Mouse (Mus musculus) kidney, postnatal 36 days (tissue): ENCODE data around the gene AI467606.
"Not testable (repeated sequence)": the region's sequence is repeated elsewhere in the genome, so short reads cannot be mapped to it uniquely, and the experiment has no call there.

ENCODE experiments used
- DNase-seq, 2 experiments: peaks; one replicate each; pipeline ENCODE4 v3.0.0; 2021 to 2022; ENCODE audit warnings: mixed read lengths in 2 of 2

AI467606 gene

DNA sequence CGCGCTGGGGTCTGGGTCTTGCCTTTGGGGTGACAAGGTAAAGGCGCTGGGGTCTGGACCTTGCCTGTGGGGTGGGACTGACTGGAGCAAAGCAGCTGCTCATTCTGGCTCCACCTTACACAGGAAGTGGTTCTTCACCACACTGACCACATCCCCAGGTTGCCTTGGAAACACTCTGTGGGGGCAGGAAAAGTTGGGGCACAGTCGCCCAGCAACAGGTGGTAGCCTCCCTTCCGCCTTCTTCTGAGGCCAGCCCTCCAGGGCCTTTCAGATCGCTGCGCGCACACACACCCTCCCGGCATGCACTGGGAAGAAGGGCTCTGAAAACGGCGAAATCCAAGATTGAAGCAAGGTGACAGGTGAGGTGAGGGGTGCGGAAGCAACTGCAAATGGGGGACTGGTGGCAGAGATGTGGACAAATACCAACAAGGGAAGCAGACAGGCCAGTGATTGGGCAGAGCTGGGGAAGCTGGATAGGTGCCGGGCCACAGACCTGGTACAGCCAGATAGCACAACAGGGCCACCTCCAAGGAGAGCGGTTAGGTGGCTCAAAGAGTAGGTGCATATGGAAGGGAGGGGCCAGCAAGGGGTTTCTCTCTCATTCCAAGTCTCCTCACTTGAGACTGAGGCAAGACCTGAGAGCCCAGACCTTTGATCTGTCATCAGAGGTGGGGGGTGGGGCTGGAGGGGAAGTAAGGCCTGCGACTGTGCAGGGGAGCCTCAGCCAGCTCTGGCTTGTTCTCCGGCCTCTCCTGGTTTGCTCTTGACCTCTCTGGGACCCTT, at the start of gene AI467606:
Gene AI467606, plus strand, starts transcription at position 246 of the 783 bp plus-strand sequence.
- DNase-seq: peak; percentile 39 to 48

DNA sequence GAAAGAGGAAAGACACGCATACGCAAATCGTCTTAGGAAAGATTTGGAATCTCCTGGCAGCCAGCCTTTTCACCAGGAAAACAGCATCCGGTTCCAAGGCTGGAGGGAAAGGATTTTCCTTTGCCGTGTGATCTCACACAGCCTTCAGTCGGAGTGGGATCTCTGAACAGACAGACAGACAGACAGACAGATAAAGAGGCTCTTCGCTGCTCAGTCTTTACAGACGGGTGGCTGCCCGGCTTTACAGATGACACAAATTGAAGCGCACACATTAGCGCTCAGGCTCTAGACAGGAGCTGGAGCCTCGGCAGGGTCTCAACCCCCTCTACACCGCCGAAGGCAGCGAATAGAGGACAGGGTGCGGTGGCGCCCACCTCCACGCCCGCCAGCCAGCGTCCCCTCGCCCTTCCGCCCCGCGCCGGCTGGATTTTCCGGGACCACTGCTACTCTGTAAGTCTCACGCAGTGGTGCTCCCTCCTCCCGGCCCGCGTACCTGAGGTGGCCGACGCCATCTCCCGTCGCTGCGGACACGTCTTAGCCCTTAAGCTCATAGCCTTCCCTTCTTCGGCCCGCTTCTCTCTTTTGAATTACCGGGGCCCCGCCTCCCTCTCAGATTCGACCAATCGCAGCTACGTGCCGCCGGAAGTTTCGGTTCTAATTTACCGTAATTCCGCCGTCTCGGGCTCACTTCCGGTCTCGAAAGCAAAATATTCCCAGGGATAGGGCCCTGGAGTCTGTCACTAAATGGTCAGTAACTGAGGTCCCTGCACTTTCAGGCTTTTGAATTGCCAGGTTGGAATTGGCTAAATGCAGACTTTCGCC, 49.1 kb upstream of the AI467606 start, which contains the start of gene Kif22:
Gene Kif22, minus strand, starts transcription at position 621 of the 822 bp plus-strand sequence.
- DNase-seq: peak; percentile 93

DNA sequence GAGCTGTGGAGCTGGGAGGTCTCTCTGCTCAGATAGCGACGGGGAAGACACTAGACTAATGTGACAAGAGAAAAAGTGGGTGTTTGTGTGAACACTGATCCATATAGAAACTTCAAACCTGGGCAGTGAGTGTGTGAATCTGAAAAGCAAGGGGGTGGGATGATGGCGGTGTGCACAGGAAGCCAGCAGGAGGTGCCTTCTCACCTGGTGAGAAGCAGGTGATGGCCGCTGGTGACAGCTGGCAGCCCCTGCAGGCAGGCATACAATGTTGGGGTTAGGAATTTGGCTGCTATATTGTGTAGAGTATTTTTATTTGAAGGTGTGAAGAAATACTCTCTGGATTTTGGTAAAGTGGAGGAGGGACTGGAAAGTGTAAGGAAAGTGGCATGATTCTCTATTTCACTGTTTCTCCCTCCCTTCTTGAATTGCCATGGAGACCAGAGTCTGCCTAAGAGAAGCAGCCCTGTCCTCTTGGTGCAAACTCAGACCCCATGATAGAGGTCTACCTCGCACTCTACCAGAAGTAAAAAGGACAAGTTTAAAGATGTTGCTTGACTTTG, 36.1 kb upstream of the AI467606 start:
- DNase-seq: no peak

DNA sequence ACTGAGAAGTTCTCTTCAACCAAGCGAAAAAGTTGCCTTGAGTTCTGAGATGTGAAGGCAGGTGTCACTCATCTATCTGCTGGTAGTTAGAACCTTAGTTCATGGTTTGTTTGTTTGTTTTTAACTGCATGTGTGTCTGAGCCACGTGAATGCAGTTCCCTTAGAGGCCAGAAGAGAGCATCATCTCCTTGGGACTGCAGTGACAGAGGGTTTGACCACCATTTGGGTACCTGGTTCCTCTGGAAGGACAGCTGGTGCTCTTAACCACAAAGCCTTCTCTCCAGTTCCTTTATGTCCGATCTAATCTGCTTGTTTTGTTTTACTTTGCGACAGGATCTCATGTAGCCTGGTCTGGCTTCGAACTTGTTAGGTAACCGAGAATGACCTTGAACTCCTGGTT, 25.6 kb upstream of the AI467606 start:
- DNase-seq: no peak

DNA sequence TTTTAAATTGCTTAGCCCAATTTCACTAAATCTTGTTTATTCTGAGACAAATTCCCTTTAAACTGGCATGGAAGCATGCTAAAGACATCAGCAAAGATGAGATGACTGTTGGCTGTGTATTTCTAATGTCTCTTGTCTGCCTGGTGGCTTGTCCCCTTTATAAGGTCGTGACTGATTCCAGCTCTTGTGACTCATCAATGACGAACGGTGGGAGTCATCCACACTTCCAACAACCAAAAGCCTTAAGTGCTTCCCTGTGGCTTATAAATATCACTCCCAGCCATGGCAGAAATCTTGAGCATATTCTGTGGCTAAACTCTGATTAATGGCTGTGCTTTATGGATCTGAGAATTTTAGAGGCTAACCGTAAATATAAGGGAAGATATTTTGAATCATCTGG, 24.8 kb upstream of the AI467606 start:
- no peak for DNase-seq

DNA sequence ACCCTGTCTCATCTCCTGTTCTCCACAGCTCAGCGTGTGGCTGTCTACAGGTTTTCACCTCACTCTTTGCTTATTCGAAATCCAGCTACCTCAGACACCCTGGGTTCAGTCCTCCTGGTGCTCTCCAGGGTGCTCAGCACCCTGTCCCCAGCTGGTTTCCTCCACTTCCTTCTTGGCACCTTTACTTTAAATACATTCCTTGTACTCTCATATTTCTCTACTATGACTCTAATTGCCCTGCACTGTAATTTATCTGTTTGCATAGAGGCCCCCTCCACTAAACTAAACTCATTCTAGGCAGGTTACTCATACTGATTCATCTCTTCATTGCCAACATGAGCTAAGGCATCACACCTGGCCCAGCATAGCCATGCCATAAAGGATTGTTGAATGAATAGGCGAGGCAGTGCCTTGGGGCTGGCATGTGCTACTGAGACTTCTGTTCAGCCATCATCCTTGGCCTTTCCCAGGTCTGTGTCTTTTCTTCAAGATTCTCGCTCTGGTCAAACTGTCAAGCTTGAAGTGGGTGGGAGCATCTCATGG, 20.2 kb upstream of the AI467606 start:
- DNase-seq: no peak

DNA sequence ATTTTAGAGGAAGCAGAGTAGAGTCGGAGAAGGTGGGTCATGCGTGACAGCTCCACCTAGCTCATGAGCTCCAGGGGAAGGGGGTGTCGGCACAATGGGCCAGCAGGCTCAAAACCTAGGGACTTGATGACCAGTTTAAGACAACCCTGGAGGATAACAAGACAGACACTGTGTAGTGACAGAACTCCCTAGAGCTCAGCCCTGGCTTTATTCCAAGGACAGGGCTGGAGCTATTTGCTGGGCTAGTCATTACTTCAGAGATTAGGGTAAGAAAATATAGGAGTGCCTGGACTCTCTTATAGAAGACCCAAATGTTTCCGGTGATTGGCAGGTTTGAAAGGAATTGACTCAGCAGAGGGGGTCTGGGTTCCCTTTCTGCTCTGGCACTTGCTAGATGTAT, 17.9 kb upstream of the AI467606 start:
- DNase-seq: no peak

DNA sequence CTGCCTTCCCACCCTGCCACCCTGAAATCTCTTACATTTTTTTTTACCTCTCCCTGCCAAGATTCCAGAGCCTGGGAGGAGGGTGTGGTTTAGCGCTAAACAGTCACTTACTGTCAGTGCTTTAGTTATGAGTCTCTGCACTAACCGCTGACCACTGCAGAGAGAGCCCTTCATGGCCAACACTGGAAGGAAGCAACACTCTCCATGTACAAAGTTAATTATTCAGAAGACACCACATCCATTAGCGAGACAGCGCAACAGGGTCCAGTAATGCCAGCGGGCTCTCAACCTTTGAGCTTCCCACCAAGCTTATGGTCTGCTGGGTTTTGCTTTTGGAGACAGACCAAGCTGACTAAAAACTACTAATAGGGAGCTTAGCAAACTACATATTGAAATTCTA, 15.0 kb upstream of the AI467606 start:
- peak; percentile 53 to 75 for DNase-seq

DNA sequence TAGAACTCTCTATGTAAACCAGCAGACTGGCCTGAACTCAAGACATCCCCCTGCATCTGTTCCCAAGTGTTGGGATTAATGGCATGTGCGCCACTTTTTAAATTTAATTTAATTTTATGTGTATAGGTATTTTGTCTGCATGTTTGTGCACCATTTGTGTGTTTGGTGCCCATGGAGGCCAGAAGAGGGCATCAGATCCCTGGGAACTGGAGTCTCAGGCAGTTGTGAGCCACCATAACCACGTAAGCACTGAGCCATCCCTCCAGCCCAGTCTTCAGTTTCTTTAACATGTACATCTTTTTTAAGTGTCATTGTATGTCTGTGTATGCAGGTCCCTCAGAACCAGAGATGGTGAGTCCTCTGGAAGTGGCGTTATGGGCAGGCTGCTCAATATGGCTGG, 13.5 kb upstream of the AI467606 start:
- DNase-seq: no peak

DNA sequence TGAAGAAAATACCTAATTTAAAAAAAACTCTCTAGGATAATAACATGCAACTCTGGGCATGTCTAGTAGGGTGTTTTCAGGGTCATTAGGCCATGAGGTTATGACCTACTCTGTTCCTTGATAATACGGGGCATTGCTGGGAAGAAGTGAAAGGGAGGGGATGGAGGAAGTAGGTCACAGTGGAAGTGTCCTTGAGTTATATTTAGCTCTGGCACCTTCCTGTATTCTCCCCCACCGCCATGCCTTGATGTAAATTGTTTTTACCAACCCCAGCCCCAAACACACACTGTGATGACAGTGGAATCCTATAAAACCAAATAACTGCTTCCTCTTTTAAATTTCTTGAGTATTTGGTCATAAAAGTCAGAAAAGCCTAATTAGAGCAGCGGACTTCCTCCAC, 11.1 kb upstream of the AI467606 start:
- no peak for DNase-seq

DNA sequence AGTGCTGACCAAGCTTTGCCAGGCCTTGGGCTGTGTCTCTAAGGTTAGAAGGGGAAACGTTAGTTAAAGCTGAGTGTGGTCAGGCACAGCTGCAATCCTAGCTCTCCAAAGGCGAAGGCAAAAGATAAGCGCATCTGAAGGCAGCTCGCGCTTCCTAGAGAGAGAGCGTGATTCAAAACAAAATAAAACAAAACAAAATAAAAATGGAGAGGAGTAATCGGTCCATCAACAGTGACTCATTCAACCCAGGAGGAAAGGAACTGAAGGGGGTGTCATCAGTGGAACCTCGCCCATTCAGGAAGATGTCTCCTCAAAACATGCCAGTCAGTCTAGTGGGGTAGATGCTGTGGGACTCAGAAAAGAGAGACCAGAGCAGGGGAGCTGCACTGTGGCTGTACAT, 8.9 kb upstream of the AI467606 start:
- DNase-seq: no peak

DNA sequence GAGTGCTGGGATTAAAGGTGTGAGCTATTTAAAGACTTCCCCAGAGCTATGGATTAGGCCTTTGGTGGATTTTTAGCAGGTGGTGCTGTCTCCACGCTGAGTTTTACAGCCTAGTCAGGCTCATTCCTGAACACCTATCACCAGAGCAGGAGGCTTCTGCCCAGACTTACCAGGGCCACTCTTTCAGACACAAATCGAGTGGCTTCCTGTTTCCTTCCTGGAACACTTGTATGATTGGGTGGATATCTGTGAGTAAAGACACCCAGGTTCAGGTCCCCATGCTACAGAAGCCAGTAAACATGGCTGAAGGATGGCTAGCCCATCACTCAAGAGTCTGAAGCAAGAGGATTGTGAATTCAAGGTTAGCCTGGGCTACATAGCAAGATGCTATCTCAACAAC, 8.2 kb upstream of the AI467606 start:
- DNase-seq: no peak

DNA sequence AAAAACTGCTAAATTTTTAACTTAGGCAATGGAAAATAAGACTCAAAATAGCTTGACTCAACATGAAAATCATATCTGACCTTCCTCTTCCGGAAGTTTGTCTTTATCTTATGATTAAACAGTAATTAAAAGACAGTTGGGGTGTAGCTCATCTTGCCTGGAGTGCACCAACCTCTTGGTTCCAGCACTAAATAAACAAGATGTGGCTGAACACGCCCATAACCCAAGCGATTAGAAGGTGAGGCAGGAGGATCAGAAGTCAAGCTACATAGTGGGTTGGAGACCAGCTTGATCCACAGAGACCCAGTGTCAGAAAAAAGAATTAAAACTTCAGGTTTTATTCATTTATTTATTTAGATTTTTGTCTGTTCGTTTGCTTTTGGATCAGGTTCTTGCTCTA, 7.5 kb upstream of the AI467606 start:
- DNase-seq: no peak

DNA sequence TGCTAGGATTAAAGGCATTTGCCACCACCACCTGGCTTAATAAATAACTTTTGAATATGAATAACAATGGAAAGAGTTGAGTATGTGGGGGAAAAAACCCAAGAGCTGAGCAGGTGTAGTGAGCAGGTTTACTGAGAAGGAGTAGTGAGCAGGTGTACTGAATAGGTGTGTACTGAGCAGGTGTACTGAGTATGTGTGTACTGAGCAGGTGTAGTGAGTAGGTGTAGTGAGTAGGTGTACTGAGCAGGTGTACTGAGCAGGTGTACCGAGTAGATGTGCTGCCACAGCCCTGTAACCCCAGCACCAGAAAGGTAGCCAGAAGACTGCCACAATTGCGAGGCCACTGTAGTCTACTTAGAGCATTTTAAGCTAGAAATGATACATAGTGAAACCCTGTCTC, 6.4 kb upstream of the AI467606 start:
- no peak for DNase-seq

DNA sequence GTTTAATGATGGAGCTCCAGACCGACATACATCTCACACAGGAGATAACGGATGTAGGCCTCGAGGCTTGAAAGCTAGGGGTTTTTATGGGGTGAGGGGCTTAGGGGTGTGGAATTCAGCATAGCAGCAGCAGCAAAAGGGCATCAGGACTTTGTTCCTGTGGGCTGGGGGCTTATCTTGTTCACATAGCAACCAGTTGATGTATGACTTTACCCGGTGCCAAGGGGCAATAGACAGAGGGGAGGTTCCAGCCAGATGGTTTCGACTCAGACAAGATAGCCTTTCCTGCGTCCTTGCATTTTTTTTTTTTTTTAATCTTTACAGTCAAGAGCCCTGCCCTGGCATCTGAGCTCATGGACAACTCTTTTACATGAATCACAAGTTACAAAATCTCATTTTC, 5.4 kb upstream of the AI467606 start:
- DNase-seq: not testable (repeated sequence)

DNA sequence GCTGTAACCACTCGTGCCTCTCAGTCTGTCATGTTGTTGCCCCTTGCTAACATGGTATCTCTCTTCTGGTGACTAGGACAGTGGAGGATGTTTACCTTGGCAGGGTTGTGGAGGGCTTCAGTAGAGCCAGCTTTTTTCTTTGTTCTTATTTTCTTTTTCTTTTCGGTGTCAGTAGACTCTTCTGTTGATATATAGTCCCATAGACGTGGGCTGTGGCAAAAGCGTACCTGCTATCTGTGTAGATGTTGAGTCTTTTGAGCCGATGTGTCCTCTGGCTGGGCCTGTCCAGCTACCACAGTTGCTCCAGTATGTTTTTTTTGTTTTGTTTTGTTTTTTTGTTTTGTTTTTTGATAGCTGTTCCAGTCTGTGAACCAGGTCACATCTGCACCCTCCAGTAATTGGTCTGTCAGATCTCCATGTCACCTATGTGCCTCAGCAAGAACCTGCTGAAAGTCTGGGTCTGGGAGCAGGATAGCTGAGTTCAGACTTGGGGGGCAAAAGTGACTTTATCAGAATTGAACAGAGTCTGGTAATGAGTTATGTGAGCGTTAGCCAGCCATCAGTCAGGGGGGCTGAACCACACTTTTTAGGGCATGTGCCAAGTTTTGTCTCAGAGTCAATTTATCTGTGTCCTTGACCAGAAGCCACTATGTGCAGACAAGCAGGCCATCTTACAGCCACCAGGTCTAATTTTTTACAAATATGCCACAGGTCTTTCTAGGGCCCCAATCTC, 3.7 kb upstream of the AI467606 start, which contains the start of gene Zg16:
Gene Zg16, minus strand, starts transcription at position 51 of the 733 bp plus-strand sequence.
- DNase-seq: not testable (repeated sequence)

DNA sequence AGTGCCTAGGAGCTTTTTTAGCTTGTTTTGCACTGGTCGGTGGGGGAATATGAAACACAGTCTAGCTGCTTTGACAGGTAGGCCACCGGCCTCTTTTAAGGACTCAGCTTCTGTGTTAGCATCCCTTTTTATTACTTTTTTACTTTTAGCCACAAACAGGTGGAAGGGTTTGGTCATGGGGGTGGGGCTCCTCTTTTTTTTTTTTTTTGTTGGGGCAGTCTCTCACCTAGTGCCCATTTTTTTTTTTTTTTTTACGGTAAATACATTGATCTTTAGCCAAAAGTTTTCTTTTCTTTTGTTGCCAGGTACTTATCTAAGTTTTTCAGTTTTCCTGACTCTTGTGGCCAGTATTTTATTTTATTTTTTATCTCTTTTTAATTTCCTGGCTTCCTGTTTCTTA, 3.1 kb upstream of the AI467606 start:
- no peak for DNase-seq

DNA sequence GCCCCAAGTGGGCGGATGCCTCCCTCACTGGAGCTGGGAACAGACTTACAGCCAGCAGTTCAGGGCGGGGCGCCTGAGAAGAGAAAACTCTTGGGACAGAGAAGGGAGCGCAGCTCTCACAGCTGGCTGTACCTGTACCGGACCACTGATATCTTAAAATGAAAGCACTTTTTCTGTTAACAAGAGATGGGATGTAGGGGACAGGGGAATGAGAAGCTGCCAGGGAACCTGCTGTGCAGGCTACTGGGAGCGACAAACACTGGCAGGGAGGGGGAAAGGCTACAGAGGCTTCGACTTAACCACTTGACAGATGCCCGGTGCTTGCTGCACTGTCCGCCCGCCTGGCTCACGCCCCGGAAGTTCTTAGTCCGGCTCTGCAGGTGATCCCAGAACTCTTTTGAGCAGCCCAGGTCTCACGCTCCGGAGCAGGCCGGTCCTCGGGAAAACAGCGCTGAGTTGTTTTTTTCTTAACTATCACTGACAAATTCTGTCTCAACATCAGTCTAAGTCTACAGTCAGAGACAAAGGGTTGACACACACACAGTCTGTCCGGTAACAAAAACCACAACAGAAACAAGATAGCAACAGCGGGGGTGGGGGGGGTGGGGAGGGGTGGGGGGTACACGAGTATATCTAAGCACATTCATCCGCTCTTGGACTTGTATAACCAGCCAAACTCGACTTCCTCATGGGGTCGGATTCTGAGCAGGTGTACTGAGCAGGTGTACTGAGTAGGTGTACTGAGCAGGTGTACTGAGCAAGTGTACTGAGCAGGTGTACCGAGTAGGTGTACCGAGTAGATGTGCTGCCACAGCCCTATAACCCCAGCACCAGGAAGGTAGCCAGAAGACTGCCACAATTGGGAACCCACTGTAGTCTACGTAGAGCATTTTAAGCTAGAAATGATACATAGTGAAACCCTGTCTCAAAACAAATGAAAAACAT, 2.0 kb upstream of the AI467606 start:
- peak; percentile 47 to 57 for DNase-seq

DNA sequence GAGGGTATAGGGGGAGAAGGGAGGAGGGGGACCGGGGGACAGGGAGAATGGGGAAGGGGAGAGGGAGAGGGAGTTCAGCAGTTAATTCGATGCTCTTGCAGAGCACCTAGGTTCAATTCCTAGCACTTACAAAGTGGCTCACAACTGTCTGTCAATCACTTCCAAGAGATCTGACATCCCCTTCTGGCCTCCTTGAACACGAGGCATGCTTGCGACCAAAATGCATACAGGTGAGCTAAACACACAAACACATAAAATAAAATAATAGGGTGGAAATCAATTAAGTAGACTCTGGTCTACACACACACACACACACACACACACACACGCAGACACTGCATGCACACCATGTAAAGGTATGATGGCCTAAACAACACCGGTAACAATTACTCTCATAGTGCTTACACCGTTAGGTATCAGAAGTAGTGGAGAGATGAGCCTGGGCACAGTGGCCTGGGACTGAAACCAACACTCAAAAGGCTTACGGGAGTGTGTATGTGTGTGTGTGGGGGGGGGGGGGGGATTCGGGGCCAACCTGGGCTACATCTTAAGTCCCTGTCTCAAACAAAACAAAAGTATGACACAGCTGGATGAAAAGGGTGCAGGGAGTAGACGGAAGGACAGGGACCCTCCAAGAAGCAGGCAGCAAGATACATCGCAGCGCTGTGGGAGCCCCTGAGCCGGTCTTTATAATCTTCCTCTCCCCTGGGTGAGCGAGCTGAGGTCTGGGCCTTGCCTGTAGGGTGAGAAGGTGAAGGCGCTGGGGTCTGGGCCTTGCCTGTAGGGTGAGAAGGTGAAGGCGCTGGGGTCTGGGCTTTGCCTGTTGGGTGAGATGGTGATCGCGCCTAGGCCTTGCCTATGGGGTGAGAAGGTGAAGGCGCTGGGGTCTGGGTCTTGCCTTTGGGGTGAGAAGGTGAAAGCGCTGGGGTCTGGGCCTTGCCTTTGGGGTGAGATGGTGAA, 725 bp upstream of the AI467606 start:
- DNase-seq: no peak

DNA sequence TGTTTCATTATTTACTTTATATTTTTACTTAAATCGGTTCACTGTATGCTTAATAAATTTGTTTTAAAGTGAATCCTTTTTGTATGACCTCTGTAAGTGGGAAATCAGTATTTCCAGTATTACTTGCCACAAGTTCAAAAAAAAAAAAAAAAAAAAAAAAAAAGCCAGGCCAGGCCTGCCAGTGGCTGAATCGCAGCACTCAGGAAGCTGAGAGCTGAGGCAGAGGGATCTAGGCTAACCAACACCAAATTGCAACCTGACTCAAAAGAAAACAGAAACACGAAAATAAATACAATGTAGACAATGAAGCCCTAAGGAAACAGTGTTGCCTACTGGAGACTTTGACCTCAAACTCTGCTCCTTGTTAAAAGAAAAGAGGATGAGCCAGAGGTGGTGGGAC, 2.8 kb downstream of the AI467606 start:
- no peak for DNase-seq
